Mouse (Mus musculus) frontal cortex, postnatal 14 days (tissue): Measurements from ENCODE around the gene Mprip.
"Not testable (repeated sequence)": the region's sequence is repeated elsewhere in the genome, so short reads cannot be mapped to it uniquely, and the experiment has no call there.

Experiments used
- DNase-seq, 2 experiments: peaks; one replicate each; pipeline ENCODE4 v3.0.0; 2022; ENCODE audit warnings: low spot score in 2 of 2

Gene Mprip

DNA sequence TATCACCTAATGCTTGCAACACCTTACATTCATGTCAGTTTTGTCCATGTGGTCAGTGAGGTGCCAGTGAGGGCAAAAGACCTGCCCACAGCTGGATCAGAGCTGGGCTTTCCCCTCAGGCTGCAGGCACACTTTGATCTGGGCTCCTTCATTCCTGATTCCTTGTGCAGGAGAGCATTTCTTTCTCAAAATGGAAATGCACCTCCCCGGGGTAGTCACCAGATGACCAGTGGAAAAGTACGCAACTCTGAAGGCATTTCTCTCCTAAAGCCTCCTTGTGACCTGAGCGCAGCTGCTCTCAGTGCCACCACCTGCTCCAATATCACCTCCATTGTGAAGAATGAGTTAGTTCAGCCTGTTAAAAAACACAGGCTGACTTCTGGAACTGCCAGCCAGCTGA is at the start of gene Mprip:
Gene Mprip (plus strand): TSS at position 301 of the 400 bp plus-strand sequence.
- no peak for DNase-seq

DNA sequence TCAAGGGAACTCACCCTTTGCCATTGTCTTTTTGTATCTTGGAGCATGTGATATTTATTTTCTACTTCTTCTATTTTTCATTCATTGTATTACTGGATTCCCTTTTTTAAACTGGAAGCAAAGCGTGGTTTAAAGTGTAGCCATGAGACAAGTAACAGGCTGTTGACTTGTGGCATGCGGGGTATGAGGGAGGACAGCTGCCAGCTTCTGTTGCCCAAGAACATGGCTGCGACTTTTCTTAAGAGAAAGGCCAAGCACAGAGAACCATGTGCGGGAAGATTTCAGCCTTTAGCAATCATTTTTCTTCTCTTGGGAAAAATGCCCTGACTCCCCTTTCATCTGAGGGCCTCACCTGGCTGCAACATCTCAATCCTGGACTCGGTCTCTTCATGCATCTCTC is 49.5 kb upstream of the Mprip start:
- DNase-seq = no peak

DNA sequence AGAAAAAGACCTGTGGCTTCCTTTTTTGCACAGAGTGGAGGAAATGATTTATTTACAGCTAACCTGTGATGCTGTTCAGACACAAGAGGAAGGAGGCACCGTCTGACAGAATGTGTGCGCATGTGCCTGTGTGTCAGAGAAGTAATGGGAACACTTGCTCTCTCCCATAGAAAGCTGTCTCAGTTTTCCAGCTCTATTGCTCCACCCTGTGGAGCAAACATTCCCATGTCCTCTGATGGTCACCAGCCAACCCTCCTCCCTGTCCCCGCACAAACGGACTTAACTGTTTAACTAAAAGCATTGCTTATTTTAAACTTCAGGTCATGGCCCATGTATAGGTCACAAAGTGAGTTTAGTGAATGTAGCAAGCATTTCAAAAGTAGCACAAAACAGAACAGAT is 47.0 kb upstream of the Mprip start:
- DNase-seq = no peak

DNA sequence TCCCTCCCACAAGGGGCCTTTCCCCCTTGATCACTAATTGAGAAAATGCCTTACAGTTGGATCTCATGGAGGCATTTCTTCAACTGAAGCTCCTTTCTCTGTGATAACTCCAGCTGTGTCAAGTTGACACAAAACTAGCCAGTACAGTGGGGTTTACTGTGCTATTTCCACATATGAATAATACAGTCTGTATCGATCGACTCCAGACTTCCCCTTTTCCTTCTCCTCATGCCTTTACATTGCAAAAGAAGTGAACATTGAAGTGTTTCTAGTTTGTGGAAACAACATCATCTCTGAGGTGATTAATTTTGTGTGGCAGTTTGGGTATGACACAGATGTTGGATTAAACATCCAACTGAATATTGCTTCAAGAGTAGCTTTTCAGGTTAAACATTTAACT is 44.1 kb upstream of the Mprip start:
- DNase-seq = not testable (repeated sequence)

DNA sequence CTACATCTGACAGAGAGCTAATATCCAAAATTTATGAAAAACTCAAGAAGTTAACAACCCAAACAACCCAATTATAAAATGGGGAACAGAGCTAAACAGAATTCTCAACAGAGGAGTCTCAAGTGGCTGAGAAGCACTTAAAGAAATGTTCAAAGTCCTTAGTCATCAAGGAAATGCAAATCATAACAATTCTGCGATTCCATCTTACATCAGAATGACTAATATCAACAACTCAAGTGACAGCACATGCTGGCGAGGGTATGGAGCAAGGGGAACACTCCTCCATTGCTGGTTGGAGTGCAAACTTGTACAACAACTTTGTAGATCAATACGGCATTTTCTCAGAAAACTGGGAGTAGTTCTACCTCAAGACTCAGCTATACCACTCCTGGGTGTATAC is 38.9 kb upstream of the Mprip start:
- no peak for DNase-seq

DNA sequence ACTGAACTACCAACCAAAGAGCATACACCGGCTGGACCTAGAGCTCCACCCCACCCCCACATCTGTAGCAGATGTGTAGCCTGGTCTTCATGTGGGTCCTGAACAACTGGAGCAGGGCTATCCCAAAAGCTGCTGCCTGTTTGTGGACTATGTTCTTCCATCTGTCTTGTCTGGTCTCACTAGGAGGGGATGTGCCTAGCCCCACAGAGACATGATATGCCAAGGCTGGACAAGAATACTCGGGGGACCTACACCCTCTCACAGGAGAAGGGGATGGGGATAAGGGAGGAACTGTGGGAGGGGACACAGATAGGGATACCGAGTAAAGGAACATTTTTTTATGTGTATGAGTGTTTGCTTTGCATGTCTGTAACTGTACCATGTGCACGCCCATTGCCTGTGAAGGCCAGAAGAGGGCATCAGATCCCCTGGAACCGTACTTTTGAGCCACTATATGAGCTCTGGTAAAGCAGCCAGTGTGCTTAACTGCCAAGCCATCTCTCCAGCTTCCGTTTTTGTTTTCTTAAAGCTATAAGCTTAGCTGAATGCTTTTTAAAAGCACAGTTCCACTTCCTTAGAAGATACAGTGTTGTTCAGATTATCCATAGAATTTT is 37.0 kb upstream of the Mprip start:
- DNase-seq = peak; percentile 22 to 57

DNA sequence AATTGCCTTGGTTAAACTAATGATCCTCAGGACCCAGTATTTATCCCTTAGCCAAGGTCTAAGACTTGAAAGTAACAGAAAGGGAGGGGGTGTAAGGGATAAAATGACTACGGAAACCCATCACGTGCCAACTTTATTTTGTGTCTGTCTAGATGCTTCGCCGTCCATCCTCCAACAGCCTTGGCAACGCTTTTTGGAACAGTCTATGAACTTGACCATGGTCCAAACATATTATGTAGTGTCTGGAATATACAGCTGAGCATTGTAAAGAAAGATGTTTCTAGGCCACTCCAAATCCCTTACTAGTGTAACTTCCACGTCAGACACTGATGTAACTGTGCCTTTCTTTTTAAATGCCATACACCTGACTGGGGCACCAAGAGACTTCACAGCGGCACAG is 34.9 kb upstream of the Mprip start:
- DNase-seq = no peak

DNA sequence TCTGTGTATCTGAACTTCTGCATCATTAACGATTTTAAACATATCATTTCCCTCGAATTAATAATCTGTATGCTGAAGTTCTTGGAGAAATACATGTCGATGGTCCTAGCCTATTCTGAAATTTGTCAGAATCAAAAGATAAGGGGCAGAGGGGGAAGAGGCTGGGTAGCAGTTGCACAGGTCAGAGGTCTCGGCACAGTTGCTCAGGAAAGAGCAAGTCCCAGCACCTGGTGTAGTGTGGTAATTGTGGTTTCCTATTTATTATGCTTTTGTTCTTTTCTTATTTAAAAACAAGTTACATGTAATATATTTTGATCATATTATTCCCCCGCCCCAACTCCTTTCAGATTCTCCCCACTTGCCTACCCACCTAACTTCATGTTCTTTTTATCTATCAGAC is 32.9 kb upstream of the Mprip start:
- DNase-seq = no peak

DNA sequence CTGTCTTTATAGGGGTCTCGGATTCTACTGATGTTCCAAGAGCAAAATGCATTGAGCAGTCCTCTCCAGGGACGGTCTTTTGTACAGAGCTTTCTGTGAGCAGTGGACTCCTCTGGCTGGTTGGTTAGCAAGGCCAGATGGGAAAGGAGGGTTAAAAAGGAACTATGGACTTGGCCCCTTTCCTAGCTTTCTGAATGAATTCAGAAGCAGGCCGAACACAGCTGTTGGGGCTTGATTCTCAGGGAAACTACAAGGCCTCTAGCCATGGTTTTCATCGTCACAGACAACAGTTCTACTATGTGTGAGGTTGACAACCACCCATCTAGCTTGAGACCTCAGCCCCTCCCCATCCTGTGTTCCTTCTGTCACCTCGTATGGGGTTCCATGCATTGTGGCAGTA is 31.2 kb upstream of the Mprip start:
- DNase-seq = no peak

DNA sequence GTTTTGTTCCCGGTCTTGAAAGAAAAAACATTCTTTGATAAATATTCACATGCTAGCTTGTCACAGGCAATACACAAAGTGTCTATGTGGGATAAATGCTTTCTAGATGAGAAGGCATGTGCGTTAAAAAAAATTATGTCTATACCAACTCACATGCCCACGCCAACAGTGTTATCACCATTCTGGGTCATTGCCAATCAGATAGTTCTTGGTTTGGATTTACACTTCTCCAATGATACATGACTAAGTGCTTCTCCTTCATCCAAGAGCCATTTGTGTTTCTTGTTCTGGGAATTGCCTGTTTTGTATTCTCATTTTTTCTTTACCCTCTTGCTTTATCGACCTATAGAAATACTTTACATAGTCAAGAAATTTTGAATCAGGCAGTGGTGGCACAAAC is 29.1 kb upstream of the Mprip start:
- DNase-seq = no peak

DNA sequence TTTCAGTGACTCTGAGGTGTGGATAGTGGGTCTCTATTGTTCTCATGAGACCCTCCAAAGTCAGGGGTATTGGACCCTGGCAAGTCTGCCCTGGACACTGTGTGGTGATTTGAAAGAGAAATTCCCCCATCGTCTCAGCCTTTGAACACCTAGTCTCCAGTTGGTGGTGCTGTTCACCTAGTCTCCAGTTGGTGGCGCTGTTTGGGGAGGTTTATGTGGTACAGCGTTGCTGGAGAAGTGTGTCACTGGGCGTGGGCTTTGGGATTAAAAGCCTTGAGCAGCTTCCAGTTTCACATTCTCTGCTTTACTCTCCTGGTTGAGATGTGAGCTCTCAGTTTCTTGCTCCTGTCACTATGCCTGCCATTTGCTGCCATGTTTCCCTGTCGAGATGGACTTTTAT is 28.1 kb upstream of the Mprip start:
- DNase-seq = peak in 1 of 2 experiments; percentile 37

DNA sequence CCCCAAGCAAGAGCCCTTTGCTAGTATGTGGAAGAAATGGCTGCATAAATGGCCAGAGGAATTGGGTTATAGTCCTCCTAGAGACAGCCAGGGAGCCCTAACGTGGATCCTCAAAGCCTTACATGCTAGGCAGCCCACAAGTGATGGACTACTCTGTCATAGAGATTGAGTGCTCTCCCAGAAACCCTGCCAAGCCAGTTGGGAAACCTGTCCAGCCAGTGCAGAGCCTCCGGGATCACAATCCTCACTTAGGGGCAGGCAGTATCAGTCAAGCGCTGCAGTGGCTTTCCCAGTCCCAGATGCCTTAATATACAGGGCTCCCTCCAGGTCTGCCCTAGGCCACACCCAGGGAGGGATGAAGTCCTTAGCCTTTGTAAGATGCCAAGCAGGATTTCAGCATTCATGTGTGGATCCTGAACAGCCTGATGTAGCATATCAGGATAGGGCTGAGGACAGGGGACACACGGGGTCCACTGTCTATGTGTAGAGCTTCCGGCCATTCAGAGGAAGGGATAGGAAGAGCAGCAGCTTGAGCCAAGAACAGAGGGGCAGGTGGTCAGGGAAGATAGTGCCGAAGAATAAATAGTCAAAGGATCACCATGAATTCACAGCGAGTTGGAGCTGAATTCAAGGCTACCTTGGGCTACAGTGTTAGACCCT is 27.0 kb upstream of the Mprip start:
- DNase-seq = no peak

DNA sequence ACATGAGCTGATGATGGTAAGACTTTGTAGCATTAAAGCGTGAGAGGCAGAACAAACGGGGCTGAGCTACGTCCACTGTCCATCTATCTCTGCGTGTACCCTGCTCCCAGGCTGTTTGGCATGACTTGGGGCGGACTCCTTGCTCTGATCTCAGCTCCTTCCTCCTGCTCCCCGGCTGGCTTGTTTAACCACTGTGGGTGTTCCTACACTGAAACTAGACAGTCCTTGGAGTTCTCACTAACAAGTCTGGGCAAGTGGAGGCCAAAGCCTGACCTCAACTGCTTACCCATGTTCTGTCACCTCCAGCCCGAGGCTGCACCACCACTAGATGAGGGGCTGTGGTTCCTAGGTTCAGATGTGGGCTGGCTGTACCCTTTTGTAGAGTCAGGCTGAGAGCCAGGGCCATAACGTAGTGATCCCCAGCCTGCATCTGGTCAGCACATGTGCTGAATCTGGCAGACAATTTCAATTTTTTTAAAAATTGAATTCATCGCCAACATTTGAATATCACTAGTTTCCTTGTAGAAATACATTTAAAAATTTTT is 25.8 kb upstream of the Mprip start:
- DNase-seq = no peak

DNA sequence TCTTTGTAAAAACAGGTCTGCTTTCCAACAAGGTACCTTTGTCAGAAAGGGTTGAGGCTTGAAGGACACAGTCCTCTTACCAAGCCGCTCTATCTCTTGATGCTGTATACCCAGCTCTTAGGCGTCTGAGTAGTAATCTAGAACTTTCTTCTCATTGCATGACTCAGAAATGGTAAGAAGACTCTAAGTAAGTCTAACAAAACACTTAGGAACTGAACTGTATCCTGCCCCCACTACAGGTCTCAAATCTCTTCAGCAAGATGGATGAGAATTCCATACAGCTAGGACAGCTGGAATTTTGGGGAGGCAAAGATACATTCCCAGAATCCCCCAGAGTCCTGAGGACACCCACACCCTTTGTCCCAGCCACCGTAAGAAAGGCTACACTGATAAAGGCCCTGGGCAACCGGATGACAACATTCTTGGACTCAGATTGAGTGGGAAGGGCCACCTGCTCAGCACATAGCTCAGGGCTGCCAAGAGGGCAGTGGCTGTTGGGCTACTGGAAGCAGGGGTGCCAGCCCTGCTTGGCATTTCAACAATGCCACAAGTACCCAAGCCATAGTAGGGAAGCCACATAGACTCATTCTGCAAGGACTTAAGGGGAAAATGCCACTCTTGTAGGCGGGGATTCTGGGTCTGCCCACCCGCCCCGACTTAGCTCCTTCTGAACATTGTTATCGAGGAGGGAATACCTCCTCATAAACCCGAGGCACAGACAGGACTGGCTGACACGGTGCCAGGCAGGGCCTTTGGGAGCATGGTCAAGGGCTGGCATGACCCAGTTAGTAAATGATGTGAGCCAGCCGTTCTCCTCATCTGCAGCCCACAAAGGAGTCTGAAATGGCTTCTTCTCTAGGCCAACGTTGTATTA is 25.0 kb upstream of the Mprip start:
- DNase-seq = no peak

DNA sequence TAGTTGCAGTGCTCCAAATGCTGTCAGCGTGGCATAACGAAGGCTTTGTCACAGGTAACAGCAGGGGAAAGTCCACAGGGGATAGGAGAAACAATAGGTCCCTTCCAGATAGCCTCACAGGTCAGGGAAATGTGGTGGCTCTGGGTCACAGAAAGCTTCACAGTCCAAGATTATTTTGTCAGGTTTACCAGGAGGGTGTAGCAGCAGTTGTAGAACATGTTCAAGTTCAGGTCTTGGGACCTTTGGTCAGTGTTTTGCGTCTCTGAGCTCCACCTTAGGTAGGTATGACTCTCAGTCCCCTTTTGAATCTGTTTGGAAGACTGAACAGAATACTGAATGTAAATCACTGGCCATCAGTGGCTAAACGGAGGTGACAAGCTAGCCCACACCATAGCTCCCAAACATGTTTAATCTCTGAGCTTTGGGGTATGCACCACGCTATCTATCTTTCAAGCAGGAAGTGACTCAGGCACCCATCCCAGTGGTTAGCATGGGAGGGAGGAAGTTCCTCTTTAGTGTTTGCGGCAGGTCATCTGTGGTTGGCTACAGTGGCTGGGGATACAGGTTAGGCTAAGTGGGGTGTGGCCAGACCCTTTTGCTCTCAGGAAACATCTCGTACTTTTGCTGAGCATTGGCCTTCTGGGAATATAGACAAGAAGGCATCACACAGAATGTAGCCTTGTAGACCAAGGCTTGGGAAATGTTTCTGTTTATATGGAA is 24.2 kb upstream of the Mprip start:
- DNase-seq = no peak

DNA sequence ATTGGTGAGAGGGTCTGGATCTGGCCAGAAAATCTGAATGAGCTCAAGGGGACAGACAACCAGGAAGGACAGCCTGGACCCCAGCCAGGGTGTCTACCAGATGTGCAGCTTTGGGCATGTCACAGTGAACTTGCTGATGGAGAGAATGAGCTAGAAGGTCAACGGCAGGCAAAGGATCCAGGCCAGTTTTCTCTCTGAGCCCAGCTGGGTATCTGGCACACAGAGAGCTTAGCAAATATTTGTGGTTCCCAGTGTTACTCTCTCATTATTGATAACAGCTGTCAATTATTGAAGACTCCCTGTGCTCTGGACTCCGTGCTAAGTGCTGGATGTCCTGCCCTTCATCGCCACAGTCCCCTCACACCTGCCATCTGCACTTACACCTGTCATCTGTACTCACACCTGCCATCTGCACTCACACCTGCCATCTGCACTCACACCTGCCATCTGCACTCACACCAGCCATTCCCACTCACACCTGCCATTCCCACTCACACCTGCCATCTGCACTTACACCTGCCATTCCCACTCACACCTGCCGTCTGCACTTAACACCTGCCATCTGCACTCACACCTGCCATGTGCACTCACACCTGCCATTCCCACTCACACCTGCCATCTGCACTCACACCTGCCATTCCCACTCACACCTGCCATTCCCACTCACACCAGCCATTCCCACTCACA is 21.0 kb upstream of the Mprip start:
- DNase-seq = no peak

DNA sequence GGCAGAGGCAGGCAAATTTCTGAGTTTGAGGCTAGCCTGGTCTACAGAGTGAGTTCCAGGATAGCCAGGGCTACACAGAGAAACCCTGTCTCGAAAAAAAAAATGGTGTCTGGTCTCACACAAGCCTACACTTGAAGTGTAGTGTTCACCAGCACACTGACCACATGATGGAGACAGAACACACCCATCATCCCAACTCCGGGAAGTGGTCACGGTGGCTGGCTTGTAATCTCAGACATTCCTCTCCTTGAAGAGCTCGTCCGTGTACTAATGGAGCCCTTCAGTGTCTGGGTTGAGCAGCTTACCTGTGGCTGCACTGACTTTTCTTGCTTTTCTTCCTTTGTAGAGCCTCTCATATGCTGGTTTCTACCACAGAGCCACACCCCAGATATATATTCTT is 19.9 kb upstream of the Mprip start:
- DNase-seq = no peak

DNA sequence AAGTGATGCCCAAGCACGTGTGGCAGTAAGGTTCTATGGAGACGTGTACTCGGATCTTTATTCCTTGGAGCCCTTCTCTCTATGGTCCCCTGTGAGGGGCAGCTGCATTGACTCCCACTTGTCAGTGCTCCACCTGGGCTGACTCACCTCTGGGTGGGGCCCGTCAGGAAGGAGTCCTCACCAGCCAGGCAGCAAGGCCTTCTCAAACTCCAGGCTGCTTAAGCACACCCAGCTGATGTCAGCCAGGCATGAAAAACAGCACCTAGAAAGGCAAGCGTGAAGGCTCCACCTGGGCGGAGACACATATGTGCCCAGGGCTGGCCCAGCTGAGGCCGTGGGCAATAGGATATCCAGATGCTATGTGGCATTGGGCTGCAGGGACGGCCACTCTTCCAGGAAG is 18.7 kb upstream of the Mprip start:
- DNase-seq = no peak

DNA sequence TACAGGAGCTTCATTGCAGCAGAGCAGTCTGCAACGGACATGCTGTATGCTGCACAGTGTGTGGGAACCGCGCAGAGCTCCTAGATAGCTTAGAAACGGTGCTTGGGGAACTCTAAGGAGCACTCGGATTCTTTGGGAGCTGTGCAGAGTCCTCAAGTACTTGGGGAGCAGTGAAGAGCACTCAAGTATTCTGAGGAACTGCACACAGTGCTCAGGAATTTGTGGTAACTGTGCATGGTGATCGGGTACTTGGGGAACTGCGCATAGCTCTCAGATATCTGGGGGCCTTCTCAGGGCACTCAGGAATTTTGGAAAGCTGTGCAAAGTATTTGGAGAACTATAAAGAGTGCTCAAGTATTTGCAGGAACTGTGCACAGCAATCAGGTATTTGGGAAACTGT is 16.1 kb upstream of the Mprip start:
- DNase-seq = no peak

DNA sequence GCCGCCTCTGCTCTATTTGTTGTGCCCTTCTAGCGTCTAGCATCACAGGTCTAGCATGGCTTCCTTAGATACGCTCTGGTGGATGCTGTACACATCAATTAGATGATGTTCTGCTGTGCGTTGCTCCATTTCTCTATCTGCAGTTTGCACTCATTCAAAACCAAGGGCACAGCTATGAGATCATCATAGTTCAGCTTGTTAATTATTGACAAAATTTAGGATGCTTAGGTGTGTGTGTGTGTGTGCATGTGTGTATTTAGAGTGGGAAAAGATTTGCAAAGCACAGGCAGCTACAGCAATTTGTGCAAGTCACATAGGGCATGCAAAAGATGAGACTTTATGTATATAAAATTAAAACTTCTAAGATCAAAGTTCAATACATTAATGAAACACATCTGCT is 12.0 kb upstream of the Mprip start:
- DNase-seq = no peak

DNA sequence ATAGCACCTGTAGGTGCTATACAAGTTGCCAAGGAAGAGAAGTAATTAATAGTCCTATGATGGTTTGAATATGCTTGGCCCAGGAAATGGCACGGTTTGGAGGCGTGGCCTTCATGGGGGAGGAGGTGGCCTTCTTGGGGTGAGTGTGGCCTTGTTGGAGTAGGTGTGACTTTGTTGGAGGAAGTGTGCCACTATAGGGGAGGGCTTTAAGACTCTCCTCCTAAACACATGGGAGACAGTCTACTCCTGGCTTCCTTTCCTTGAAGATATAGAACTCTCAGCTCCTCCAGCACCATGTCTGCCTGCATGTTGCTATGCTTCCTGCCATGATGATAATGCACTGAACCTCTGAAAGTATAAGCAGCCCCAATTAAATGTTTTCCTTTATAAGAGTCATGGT is 8.1 kb upstream of the Mprip start:
- DNase-seq = no peak
